Mouse (Mus musculus) MEL (cell line): ENCODE measurements at regions not wholly inside any gene's neighbourhood (a gene's known extent, or its start where the extent isn't known, plus 50 kb on each side); places are given as distances from the start of the nearest gene placed in this dataset.

Source experiments
- DNase-seq: peaks from one replicate; pipeline ENCODE4 v3.0.0; 2011; ENCODE audit warnings: low read depth, low spot score
- H3K27ac ChIP-seq: 2 replicates; pipeline ENCODE4 v1.5.1; 2012; ENCODE audit warnings: low read depth, mild to moderate bottlenecking, control low read depth, low read length, moderate library complexity; ENCODE audit not compliant: control insufficient read depth
- H3K27me3 ChIP-seq, 2 experiments: fragments of 150-350 bp in 1 of 2; sonication (generic) in 1 of 2; 2 replicates each; pipeline ENCODE4 v1.6.1; 2012; ENCODE audit warnings: low read length in 2 of 2, mild to moderate bottlenecking in 2 of 2, improper control_type of control experiment in 1 of 2, moderate library complexity in 1 of 2; ENCODE audit not compliant: insufficient read depth in 2 of 2, control insufficient read depth in 1 of 2
- H3K36me3 ChIP-seq, 2 experiments: 2 replicates each; pipeline ENCODE4 v1.6.1; 2012 to 2014; ENCODE audit warnings: low read length in 2 of 2, improper control_type of control experiment in 1 of 2, inconsistent platforms in 1 of 2, mild to moderate bottlenecking in 1 of 2; ENCODE audit not compliant: insufficient read depth in 2 of 2, control insufficient read depth in 1 of 2
- H3K4me1 ChIP-seq, 2 experiments: fragments of 150-350 bp in 1 of 2; sonication (generic) in 1 of 2; 2 replicates each; pipeline ENCODE4 v1.6.1; 2012; ENCODE audit warnings: low read length in 2 of 2, improper control_type of control experiment in 1 of 2, mild to moderate bottlenecking in 1 of 2; ENCODE audit not compliant: insufficient read depth in 2 of 2, control insufficient read depth in 1 of 2
- H3K4me3 ChIP-seq, 2 experiments: fragments of 150-350 bp in 1 of 2; sonication (generic) in 1 of 2; 2 replicates each; pipeline ENCODE4 v1.5.1; 2012; ENCODE audit warnings: low read depth in 2 of 2, low read length in 2 of 2, mild to moderate bottlenecking in 2 of 2, moderate library complexity in 2 of 2, control low read depth in 1 of 2, improper control_type of control experiment in 1 of 2; ENCODE audit not compliant: control insufficient read depth in 1 of 2, insufficient read depth in 1 of 2
- H3K79me2 ChIP-seq: 2 replicates; pipeline ENCODE4 v1.6.1; 2012; ENCODE audit warnings: mild to moderate bottlenecking, low read length, moderate library complexity; ENCODE audit not compliant: control insufficient read depth, poor library complexity, insufficient read depth
- H3K9ac ChIP-seq: 2 replicates; pipeline ENCODE4 v1.6.1; 2012; ENCODE audit warnings: low read depth, mild to moderate bottlenecking, control low read depth, low read length, moderate library complexity; ENCODE audit not compliant: control insufficient read depth, poor library complexity, severe bottlenecking
- H3K9me3 ChIP-seq: fragments of 150-350 bp; sonication (generic); replicated peaks from 2 replicates; pipeline ENCODE4 v1.6.1; 2012; ENCODE audit warnings: mild to moderate bottlenecking, low read length, improper control_type of control experiment, moderate library complexity; ENCODE audit not compliant: insufficient read depth
- CHD1 ChIP-seq: IDR thresholded peaks from 2 replicates; pipeline ENCODE4 v1.6.1; 2012; ENCODE audit warnings: low read depth, mild to moderate bottlenecking, inconsistent platforms, low read length, improper control_type of control experiment
- CTCF ChIP-seq, 3 experiments: IDR thresholded peaks in 2 of 3; conservative IDR thresholded peaks in 1 of 3; 2 replicates each; pipeline ENCODE4 v1.5.1; 2011 to 2012; ENCODE audit warnings: low read length in 3 of 3, low read depth in 2 of 3, mild to moderate bottlenecking in 2 of 3, improper control_type of control experiment in 1 of 3, inconsistent platforms in 1 of 3, mixed read lengths in 1 of 3, moderate library complexity in 1 of 3; ENCODE audit not compliant: control insufficient read depth in 1 of 3, insufficient read depth in 1 of 3, poor library complexity in 1 of 3, severe bottlenecking in 1 of 3
- EP300 ChIP-seq, 2 experiments: IDR thresholded peaks; 2 replicates each; pipeline ENCODE4 v1.6.1; 2011; ENCODE audit warnings: improper control_type of control experiment in 2 of 2, low read length in 2 of 2, low read depth in 1 of 2, mild to moderate bottlenecking in 1 of 2
- ETS1 ChIP-seq: IDR thresholded peaks from 2 replicates; pipeline ENCODE4 v1.6.1; 2012; ENCODE audit warnings: low read depth, mild to moderate bottlenecking, inconsistent platforms, low read length, improper control_type of control experiment, moderate library complexity
- GATA1 ChIP-seq: IDR thresholded peaks from 2 replicates; pipeline ENCODE4 v1.6.1; 2011; ENCODE audit warnings: low read depth, low read length, improper control_type of control experiment
- MAFK ChIP-seq: IDR thresholded peaks from 2 replicates; pipeline ENCODE4 v1.6.1; 2011; ENCODE audit warnings: low read depth, mild to moderate bottlenecking, low read length, improper control_type of control experiment, borderline replicate concordance
- MAX ChIP-seq: IDR thresholded peaks from 2 replicates; pipeline ENCODE4 v1.6.1; 2011; ENCODE audit warnings: low read length, improper control_type of control experiment
- MEF2A ChIP-seq: IDR thresholded peaks from 2 replicates; pipeline ENCODE4 v1.6.1; 2014; ENCODE audit warnings: low read depth, mild to moderate bottlenecking, inconsistent platforms, low read length, improper control_type of control experiment; ENCODE audit not compliant: poor library complexity, insufficient replicate concordance, severe bottlenecking; ENCODE audit errors: extremely low read depth
- MXI1 ChIP-seq: IDR thresholded peaks from 2 replicates; pipeline ENCODE4 v1.6.1; 2011; ENCODE audit warnings: mild to moderate bottlenecking, low read depth, low read length, improper control_type of control experiment
- NRF1 ChIP-seq: IDR thresholded peaks from 2 replicates; pipeline ENCODE4 v1.6.1; 2014; ENCODE audit warnings: low read depth, mild to moderate bottlenecking, inconsistent platforms, low read length, improper control_type of control experiment, moderate library complexity; ENCODE audit not compliant: poor library complexity, insufficient read depth, severe bottlenecking
- POLR2A ChIP-seq, 2 experiments: IDR thresholded peaks; 2 replicates each; pipeline ENCODE4 v1.6.1; 2011 to 2012; ENCODE audit warnings: low read length in 2 of 2, mild to moderate bottlenecking in 2 of 2, control low read depth in 1 of 2, improper control_type of control experiment in 1 of 2, low read depth in 1 of 2, moderate library complexity in 1 of 2; ENCODE audit not compliant: control insufficient read depth in 1 of 2, insufficient read depth in 1 of 2, poor library complexity in 1 of 2
- POLR2AphosphoS5 ChIP-seq: IDR thresholded peaks from 2 replicates; pipeline ENCODE4 v1.6.1; 2012; ENCODE audit warnings: low read depth, borderline replicate concordance, mild to moderate bottlenecking, inconsistent platforms, low read length, moderate library complexity, mixed read lengths
- RAD21 ChIP-seq: IDR thresholded peaks from 2 replicates; pipeline ENCODE4 v1.6.1; 2011; ENCODE audit warnings: mild to moderate bottlenecking, low read depth, low read length, improper control_type of control experiment
- RCOR1 ChIP-seq: IDR thresholded peaks from 2 replicates; pipeline ENCODE4 v1.6.1; 2012; ENCODE audit warnings: low read depth, mild to moderate bottlenecking, inconsistent platforms, low read length, improper control_type of control experiment
- SIN3A ChIP-seq: IDR thresholded peaks from 2 replicates; pipeline ENCODE4 v1.6.1; 2012; ENCODE audit warnings: low read length, improper control_type of control experiment, inconsistent platforms
- SMC3 ChIP-seq: IDR thresholded peaks from 2 replicates; pipeline ENCODE4 v1.6.1; 2011; ENCODE audit warnings: low read depth, low read length, improper control_type of control experiment
- TBP ChIP-seq: IDR thresholded peaks from 2 replicates; pipeline ENCODE4 v1.8.0; 2011; ENCODE audit warnings: low read depth, low read length, improper control_type of control experiment
- TCF12 ChIP-seq: IDR thresholded peaks from 2 replicates; pipeline ENCODE4 v1.6.1; 2014; ENCODE audit warnings: low read depth, mild to moderate bottlenecking, inconsistent platforms, low read length, improper control_type of control experiment, moderate library complexity
- USF1 ChIP-seq: IDR thresholded peaks from 2 replicates; pipeline ENCODE4 v1.6.1; 2014; ENCODE audit warnings: low read depth, mild to moderate bottlenecking, inconsistent platforms, low read length, improper control_type of control experiment, moderate library complexity
- USF2 ChIP-seq, 2 experiments: IDR thresholded peaks; 2 replicates each; pipeline ENCODE4 v1.6.1; 2011 to 2012; ENCODE audit warnings: improper control_type of control experiment in 2 of 2, low read length in 2 of 2, borderline replicate concordance in 1 of 2, inconsistent platforms in 1 of 2, low read depth in 1 of 2, mild to moderate bottlenecking in 1 of 2; ENCODE audit not compliant: insufficient read depth in 1 of 2
- ZC3H11A ChIP-seq: IDR thresholded peaks from 2 replicates; pipeline ENCODE4 v1.6.1; 2012; ENCODE audit warnings: low read depth, mild to moderate bottlenecking, inconsistent platforms, low read length, improper control_type of control experiment
- ZNF384 ChIP-seq: IDR thresholded peaks from 2 replicates; pipeline ENCODE4 v1.6.1; 2012; ENCODE audit warnings: low read depth, mild to moderate bottlenecking, inconsistent platforms, low read length, improper control_type of control experiment

DNA sequence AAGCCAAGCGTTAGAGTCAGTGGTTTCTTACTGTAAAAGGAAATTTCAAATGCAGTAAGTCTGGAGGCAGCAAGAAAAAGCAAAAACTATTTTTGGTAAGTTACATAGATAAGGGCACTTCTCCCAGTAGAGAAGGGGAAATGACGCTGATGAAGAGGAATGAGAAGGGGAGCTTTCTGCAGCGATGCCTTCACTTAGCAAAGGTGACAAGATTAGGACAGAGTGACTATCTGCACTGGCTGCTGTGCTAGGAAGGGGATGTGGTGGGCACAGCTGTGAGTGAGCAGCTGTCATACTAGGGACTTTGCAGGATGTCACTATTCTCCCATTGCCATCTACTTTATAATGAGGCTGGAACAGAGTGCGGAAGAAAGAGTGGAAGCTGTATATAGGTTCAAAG, 156.5 kb downstream of the Ibtk start:
- H3K4me3 ChIP-seq = no peak overlapping the region
- no peaks in the 10 kb centered on the region for H3K4me1 ChIP-seq
- no peaks in the 10 kb centered on the region for H3K9me3 ChIP-seq
- peak; percentile 42 for DNase-seq
- no peaks in the 10 kb centered on the region for H3K27me3 ChIP-seq
- no peak overlapping the region for H3K9ac ChIP-seq
- H3K79me2 ChIP-seq = no peaks in the 10 kb centered on the region
- no peak overlapping the region for H3K27ac ChIP-seq
- no peaks in the 10 kb centered on the region for H3K36me3 ChIP-seq
- TF ChIP-seq ETS1 (peak; percentile 47; the same call in 1 of the 2 replicates), TBP (no peak), TCF12 (0 out of 2 replicates have a peak, but pooled peaks have one; percentile 20), GATA1 (0 out of 2 replicates have a peak, but pooled peaks have one; percentile 22), USF1 (no peak), POLR2AphosphoS5 (no peak), MAX (no peak), MEF2A (peak; percentile 88; the same call in 1 of the 2 replicates)

- no peaks in the 10 kb centered on the region for H3K4me1 ChIP-seq
- H3K79me2 ChIP-seq = no peaks in the 10 kb centered on the region
- H3K9ac ChIP-seq = no peak overlapping the region
- no peaks in the 10 kb centered on the region for H3K9me3 ChIP-seq
- no peaks in the 10 kb centered on the region; a peak in 1 of 4 replicates for H3K27me3 ChIP-seq
- no peak for DNase-seq
- no peak overlapping the region for H3K4me3 ChIP-seq
- no peak overlapping the region for H3K27ac ChIP-seq
- H3K36me3 ChIP-seq = no peaks in the 10 kb centered on the region
- TF ChIP-seq ZC3H11A (no peak), NRF1 (no peak), MXI1 (no peak), USF2 (IDR thresholded peaks at IDR 0.05; ENCODE audit: borderline replicate concordance in 1 of 2, insufficient read depth in 1 of 2, low read depth in 1 of 2, low read length in 2 of 2) (no peak), RCOR1 (no peak), ZNF384 (no peak), RAD21 (no peak)
Measured at GRCm38 (mm10) chr9:85589210-85589609, 159.9 kb downstream of the Ibtk start.

GRCm38 (mm10) chr9:85588077-85588476, 161.1 kb downstream of the Ibtk start:
- H3K36me3 ChIP-seq = no peaks in the 10 kb centered on the region
- H3K27me3 ChIP-seq = no peaks in the 10 kb centered on the region; a peak in 1 of 4 replicates
- no peaks in the 10 kb centered on the region for H3K9me3 ChIP-seq
- no peak overlapping the region for H3K27ac ChIP-seq
- H3K4me1 ChIP-seq = no peaks in the 10 kb centered on the region
- H3K9ac ChIP-seq = no peak overlapping the region
- H3K79me2 ChIP-seq = no peaks in the 10 kb centered on the region
- H3K4me3 ChIP-seq = no peak overlapping the region
- DNase-seq = peak; percentile 65
- TF ChIP-seq POLR2A (IDR thresholded peaks at IDR 0.05; ENCODE audit: control insufficient read depth in 1 of 2, insufficient read depth in 1 of 2, low read depth in 1 of 2, low read length in 2 of 2, poor library complexity in 1 of 2) (no peak), MAFK (no peak), TCF12 (no peak), ZC3H11A (peak; percentile 80), CHD1 (no peak), SIN3A (no peak), MXI1 (no peak), RAD21 (peak; percentile 92), MEF2A (no peak), CTCF (IDR thresholded peaks at IDR 0.05 in 2 of 3, conservative IDR thresholded peaks at IDR 0.05 in 1 of 3; ENCODE audit: control insufficient read depth in 1 of 3, insufficient read depth in 1 of 3, low read depth in 2 of 3, low read length in 3 of 3, poor library complexity in 1 of 3, severe bottlenecking in 1 of 3) (peak; percentile 32 to 78 (median 48); a peak in 5 of 6 replicates), EP300 (IDR thresholded peaks at IDR 0.05; ENCODE audit: low read depth in 1 of 2, low read length in 2 of 2) (no peak), GATA1 (no peak), USF1 (no peak), SMC3 (peak; percentile 88)
